Mouse (Mus musculus) liver, adult 2 months (tissue): ENCODE results near the gene Agps. TPM values are rescaled to one million over a fixed set of nuclear protein-coding genes. Genes with fewer than 3 reads are reported as not detected.

ENCODE experiments used
- DNase-seq: peaks from one replicate; pipeline ENCODE4 v3.0.0-alpha.2; 2011; ENCODE audit warnings: low read depth, low spot score; ENCODE audit errors: extremely low read depth
- H3K27ac ChIP-seq: fragments of 200-500 bp; replicated peaks from 2 replicates; pipeline ENCODE4 v1.5.1; 2012; ENCODE audit warnings: low read depth, mild to moderate bottlenecking, control low read depth, inconsistent platforms, low read length; ENCODE audit not compliant: insufficient read depth
- H3K27me3 ChIP-seq: fragments of 200-500 bp; 2 replicates; pipeline ENCODE4 v1.6.1; 2012; ENCODE audit warnings: mild to moderate bottlenecking, moderate library complexity, low read length, inconsistent platforms; ENCODE audit not compliant: control insufficient read depth, insufficient read depth
- H3K36me3 ChIP-seq: fragments of 200-500 bp; 2 replicates; pipeline ENCODE4 v1.6.1; 2012; ENCODE audit warnings: low read length, inconsistent platforms; ENCODE audit not compliant: control insufficient read depth, insufficient read depth
- H3K4me1 ChIP-seq: fragments of 200-500 bp; 2 replicates; pipeline ENCODE4 v1.6.1; 2011; ENCODE audit warnings: low read length; ENCODE audit not compliant: control insufficient read depth, insufficient read depth
- H3K4me3 ChIP-seq: fragments of 200-500 bp; 2 replicates; pipeline ENCODE4 v1.5.1; 2011; ENCODE audit warnings: low read depth, mild to moderate bottlenecking, control low read depth, low read length, moderate library complexity; ENCODE audit not compliant: insufficient read depth
- H3K79me2 ChIP-seq: fragments of 200-500 bp; 2 replicates; pipeline ENCODE4 v1.6.1; 2012; ENCODE audit warnings: inconsistent platforms, mild to moderate bottlenecking, low read length, moderate library complexity; ENCODE audit not compliant: control insufficient read depth, insufficient read depth
- H3K9ac ChIP-seq: fragments of 200-500 bp; 2 replicates; pipeline ENCODE4 v1.6.1; 2012; ENCODE audit warnings: low read depth, mild to moderate bottlenecking, control low read depth, inconsistent platforms, low read length
- CTCF ChIP-seq: fragments of 200-500 bp; IDR thresholded peaks from 2 replicates; pipeline ENCODE4 v1.5.1; 2011; ENCODE audit warnings: low read depth, low read length, control low read depth
- POLR2A ChIP-seq: fragments of 200-500 bp; IDR thresholded peaks from 2 replicates; pipeline ENCODE4 v1.6.1; 2011; ENCODE audit warnings: low read length, control low read depth; ENCODE audit not compliant: insufficient read depth; ENCODE audit errors: extremely low read depth
- WGBS: fragments of 180-500 bp; shearing (Covaris S2); methylation state at CpG from one replicate; pipeline ENCODE4 v1.1.7; 2018; 5-methylcytosine and 5-hydroxymethylcytosine counted together
- polyA plus RNA-seq: library from polyadenylated mRNA; depleted of rRNA; stranded (reverse); fragments of >200 nt; gene quantifications from 2 replicates; pipeline ENCODE4 v1.2.3, GENCODE M21; 2012
- total RNA-seq: library from RNA; depleted of rRNA; stranded (reverse); fragments of >200 nt; gene quantifications from 2 replicates; pipeline ENCODE4 v1.2.3, GENCODE M21; 2014

Agps gene
- total and polyA plus RNA-seq, 2 experiments, result 1.6 to 10.6 TPM

GRCm38 (mm10) chr2:75792377-75793203 is 39.4 kb upstream of the Agps start:
- Histone ChIP-seq H3K9ac (no peak overlapping the region), H3K27me3 (no peaks in the 10 kb centered on the region), H3K4me3 (no peak overlapping the region), H3K27ac (no peak overlapping the region), H3K36me3 (no peaks in the 10 kb centered on the region), H3K79me2 (no peaks in the 10 kb centered on the region), H3K4me1 (no peaks in the 10 kb centered on the region)
- 47% methylated on average over 12 of the region's 12 CpGs for WGBS
- DNase-seq, result peak; percentile 55
- TF ChIP-seq POLR2A, result no peak
- TF ChIP-seq CTCF, result no peak

GRCm38 (mm10) chr2:75796181-75796580 is 35.8 kb upstream of the Agps start:
- 51% methylated on average over 2 of the region's 2 CpGs for WGBS
- Histone ChIP-seq H3K27me3 (no peaks in the 10 kb centered on the region), H3K27ac (no peak overlapping the region), H3K4me3 (no peak overlapping the region), H3K9ac (no peak overlapping the region), H3K79me2 (no peaks in the 10 kb centered on the region), H3K4me1 (no peaks in the 10 kb centered on the region), H3K36me3 (no peaks in the 10 kb centered on the region)
- no peak for TF ChIP-seq POLR2A
- no peak for TF ChIP-seq CTCF
- DNase-seq, result no peak

- TF ChIP-seq CTCF (no peak), POLR2A (no peak)
- H3K27ac ChIP-seq, result no peak overlapping the region
- H3K79me2 ChIP-seq, result no peaks in the 10 kb centered on the region
- H3K4me3 ChIP-seq, result no peak overlapping the region
- H3K36me3 ChIP-seq, result no peaks in the 10 kb centered on the region
- DNase-seq, result no peak
- H3K27me3 ChIP-seq, result no peaks in the 10 kb centered on the region
- 55% methylated on average over 4 of the region's 4 CpGs for WGBS
- no peak overlapping the region for H3K9ac ChIP-seq
- no peaks in the 10 kb centered on the region for H3K4me1 ChIP-seq
These were observed 33.5 kb upstream of the Agps start for GRCm38 (mm10) chr2:75798434-75798970.

DNA sequence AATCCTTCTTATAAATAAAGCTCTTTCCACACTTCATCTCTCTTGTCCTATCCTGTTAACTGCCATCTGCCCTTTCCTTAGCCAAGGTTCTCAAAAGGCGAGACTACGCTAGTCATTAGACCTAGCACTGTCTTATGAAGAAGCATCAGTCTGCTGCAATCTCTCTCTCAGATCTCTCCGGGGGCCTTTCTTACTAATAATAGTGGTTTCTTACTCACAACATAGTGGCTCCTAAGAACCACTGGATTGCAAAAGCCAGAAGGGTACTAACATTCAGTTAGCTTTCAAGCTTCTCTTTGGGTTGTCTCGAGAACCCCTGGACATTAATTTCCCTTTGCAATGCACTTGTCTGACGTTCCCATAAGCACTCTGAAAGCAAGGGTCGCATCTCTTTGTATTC is 26.2 kb upstream of the Agps start:
- H3K4me1 ChIP-seq, result no peaks in the 10 kb centered on the region
- no peak overlapping the region for H3K27ac ChIP-seq
- no peaks in the 10 kb centered on the region for H3K79me2 ChIP-seq
- no peaks in the 10 kb centered on the region for H3K36me3 ChIP-seq
- no peaks in the 10 kb centered on the region for H3K27me3 ChIP-seq
- TF ChIP-seq POLR2A, result no peak
- TF ChIP-seq CTCF, result no peak
- no peak for DNase-seq
- no peak overlapping the region for H3K9ac ChIP-seq
- WGBS, result 93% methylated on average over 6 of the region's 6 CpGs
- no peak overlapping the region for H3K4me3 ChIP-seq

DNA sequence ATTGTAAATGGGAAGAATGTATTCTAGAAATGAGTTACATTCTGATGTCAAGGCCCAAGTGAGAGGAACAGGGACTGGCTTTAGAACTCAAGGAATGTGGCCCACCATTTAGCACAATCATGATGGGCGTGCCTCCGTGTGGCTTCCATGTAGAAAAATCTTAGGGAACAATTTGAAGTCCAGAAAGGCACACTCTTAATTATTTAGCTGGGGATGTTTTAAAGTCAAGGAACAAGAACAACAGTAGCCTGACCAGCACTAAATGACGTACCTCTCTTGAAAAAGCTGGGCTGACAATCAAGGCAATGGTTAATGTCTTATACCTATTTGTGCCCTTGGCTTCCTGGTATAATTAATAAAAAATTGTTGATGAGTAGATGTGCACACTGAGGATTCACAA is 25.1 kb upstream of the Agps start:
- no peaks in the 10 kb centered on the region for H3K4me1 ChIP-seq
- no peaks in the 10 kb centered on the region for H3K79me2 ChIP-seq
- no peaks in the 10 kb centered on the region for H3K27me3 ChIP-seq
- DNase-seq, result no peak
- H3K4me3 ChIP-seq, result no peak overlapping the region
- WGBS, result 97% methylated on average over 3 of the region's 3 CpGs
- H3K36me3 ChIP-seq, result no peaks in the 10 kb centered on the region
- no peak overlapping the region for H3K27ac ChIP-seq
- H3K9ac ChIP-seq, result no peak overlapping the region
- TF ChIP-seq POLR2A, result no peak
- no peak for TF ChIP-seq CTCF

DNA sequence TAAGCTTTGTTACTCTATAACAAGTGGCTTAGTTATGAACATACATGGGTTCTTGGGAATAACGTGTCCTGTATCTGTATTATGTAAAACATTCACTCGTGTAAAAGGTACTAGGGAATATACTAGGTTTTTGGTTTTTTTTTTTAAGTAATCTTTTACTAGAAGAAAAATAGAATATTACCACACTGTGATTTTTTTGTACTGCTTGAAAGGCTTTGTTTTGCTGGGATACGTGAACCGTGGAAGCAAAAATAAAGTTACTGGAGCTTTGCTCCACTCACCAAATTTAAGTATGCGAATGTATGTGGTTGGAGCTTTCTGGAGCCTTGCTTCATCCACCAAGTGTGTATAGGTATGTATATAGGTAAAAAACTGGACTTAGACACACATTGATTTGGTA is 24.5 kb upstream of the Agps start:
- DNase-seq, result no peak
- Histone ChIP-seq H3K4me3 (no peak overlapping the region), H3K36me3 (no peaks in the 10 kb centered on the region), H3K4me1 (no peaks in the 10 kb centered on the region), H3K27ac (no peak overlapping the region), H3K27me3 (no peaks in the 10 kb centered on the region), H3K79me2 (no peaks in the 10 kb centered on the region), H3K9ac (no peak overlapping the region)
- no peak for TF ChIP-seq CTCF
- no peak for TF ChIP-seq POLR2A
- 97% methylated on average over 5 of the region's 5 CpGs for WGBS
